Mouse (Mus musculus): ENCODE measurements around the gene Znhit1. TPM values are rescaled to one million over a fixed set of nuclear protein-coding genes. Genes with fewer than 3 reads are reported as not detected.

Znhit1 gene
- polyA plus RNA-seq, 1 experiment from 2014 or later, result 80.6 TPM

- ATAC-seq (ENCODE audit: low FRiP score, low TSS enrichment), result no peak
- 1% methylated on average over 27 of the region's 29 CpGs for WGBS
- H3K4me3 ChIP-seq (ENCODE audit: low read length), result no peak overlapping the region; the same call in 1 of the 2 replicates
- no peak overlapping the region for H3K9ac ChIP-seq (ENCODE audit: low read depth, low read length)
- H3K4me2 ChIP-seq (replicated peaks; ENCODE audit: low read depth, low read length), result peak overlapping the region; percentile 64
- peaks cover 71% of the 10 kb centered on the region for H3K27me3 ChIP-seq (ENCODE audit: control insufficient read depth, insufficient read depth, low read length)
- no peak overlapping the region for H3K27ac ChIP-seq (ENCODE audit: low read depth, low read length)
- H3K4me1 ChIP-seq (ENCODE audit: control insufficient read depth, insufficient read depth, low read length), result peaks cover 33% of the 10 kb centered on the region
- H3K36me3 ChIP-seq (ENCODE audit: control insufficient read depth, insufficient read depth, low read length), result no peaks in the 10 kb centered on the region
- no peaks in the 10 kb centered on the region for H3K9me3 ChIP-seq (ENCODE audit: control insufficient read depth, low read length)
These were observed 40.9 kb upstream of the Znhit1 start for GRCm38 (mm10) chr5:137028561-137029272.

- 22% methylated on average over 4 of the region's 4 CpGs for WGBS
- Histone ChIP-seq H3K4me3 (ENCODE audit: low read length) (no peak within 1 kb of the TSS), H3K4me2 (replicated peaks; ENCODE audit: low read depth, low read length) (peak within 1 kb of the TSS; percentile 12; the same call in 1 of the 2 replicates), H3K9me3 (ENCODE audit: control insufficient read depth, low read length) (no peaks in the 10 kb centered on the region), H3K27me3 (ENCODE audit: control insufficient read depth, insufficient read depth, low read length) (peaks cover 57% of the 10 kb centered on the region), H3K9ac (ENCODE audit: low read depth, low read length) (no peak within 1 kb of the TSS), H3K36me3 (ENCODE audit: control insufficient read depth, insufficient read depth, low read length) (no peaks in the 10 kb centered on the region), H3K27ac (ENCODE audit: low read depth, low read length) (no peak within 1 kb of the TSS), H3K4me1 (ENCODE audit: control insufficient read depth, insufficient read depth, low read length) (peaks cover 16% of the 10 kb centered on the region)
- no peak for ATAC-seq (ENCODE audit: low FRiP score, low TSS enrichment)
These were observed 38.3 kb upstream of the Znhit1 start, which contains the start of gene Vgf for GRCm38 (mm10) chr5:137026092-137026491. Vgf (plus strand) TSS chr5:137026392.

- Histone ChIP-seq H3K9ac (ENCODE audit: low read depth, low read length) (no peak overlapping the region), H3K27me3 (ENCODE audit: control insufficient read depth, insufficient read depth, low read length) (peaks cover 48% of the 10 kb centered on the region), H3K36me3 (ENCODE audit: control insufficient read depth, insufficient read depth, low read length) (no peaks in the 10 kb centered on the region), H3K4me3 (ENCODE audit: low read length) (no peak overlapping the region), H3K9me3 (ENCODE audit: control insufficient read depth, low read length) (no peaks in the 10 kb centered on the region), H3K4me2 (replicated peaks; ENCODE audit: low read depth, low read length) (peak overlapping the region; percentile 12; the same call in 1 of the 2 replicates), H3K27ac (ENCODE audit: low read depth, low read length) (no peak overlapping the region), H3K4me1 (ENCODE audit: control insufficient read depth, insufficient read depth, low read length) (peaks cover 16% of the 10 kb centered on the region)
- 1% methylated on average over 22 of the region's 23 CpGs for WGBS
- no peak for ATAC-seq (ENCODE audit: low FRiP score, low TSS enrichment)
These were observed 37.3 kb upstream of the Znhit1 start for GRCm38 (mm10) chr5:137025132-137025531.

- H3K4me3 ChIP-seq (ENCODE audit: low read length), result no peak overlapping the region
- WGBS, result 43% methylated on average over 3 of the region's 3 CpGs
- H3K27me3 ChIP-seq (ENCODE audit: control insufficient read depth, insufficient read depth, low read length), result peaks cover 42% of the 10 kb centered on the region
- no peak overlapping the region for H3K9ac ChIP-seq (ENCODE audit: low read depth, low read length)
- no peak overlapping the region for H3K27ac ChIP-seq (ENCODE audit: low read depth, low read length)
- H3K9me3 ChIP-seq (ENCODE audit: control insufficient read depth, low read length), result no peaks in the 10 kb centered on the region
- H3K4me1 ChIP-seq (ENCODE audit: control insufficient read depth, insufficient read depth, low read length), result peaks cover 9% of the 10 kb centered on the region
- H3K36me3 ChIP-seq (ENCODE audit: control insufficient read depth, insufficient read depth, low read length), result no peaks in the 10 kb centered on the region
- H3K4me2 ChIP-seq (replicated peaks; ENCODE audit: low read depth, low read length), result no peak overlapping the region
- no peak for ATAC-seq (ENCODE audit: low FRiP score, low TSS enrichment)
These were observed 36.5 kb upstream of the Znhit1 start for GRCm38 (mm10) chr5:137024318-137024717.

GRCm38 (mm10) chr5:137015913-137016312 is 28.1 kb upstream of the Znhit1 start:
- Histone ChIP-seq H3K9ac (ENCODE audit: low read depth, low read length) (no peak overlapping the region), H3K4me3 (ENCODE audit: low read length) (no peak overlapping the region), H3K4me2 (replicated peaks; ENCODE audit: low read depth, low read length) (no peak overlapping the region), H3K9me3 (ENCODE audit: control insufficient read depth, low read length) (0 out of 2 replicates have a peak, but pooled peaks cover 2% of the 10 kb centered on the region), H3K27ac (ENCODE audit: low read depth, low read length) (no peak overlapping the region), H3K36me3 (ENCODE audit: control insufficient read depth, insufficient read depth, low read length) (no peaks in the 10 kb centered on the region), H3K27me3 (ENCODE audit: control insufficient read depth, insufficient read depth, low read length) (no peaks in the 10 kb centered on the region), H3K4me1 (ENCODE audit: control insufficient read depth, insufficient read depth, low read length) (no peaks in the 10 kb centered on the region)
- WGBS, result 96% methylated on average over 3 of the region's 3 CpGs
- no peak for ATAC-seq (ENCODE audit: low FRiP score, low TSS enrichment)

- WGBS, result 72% methylated on average over 15 of the region's 15 CpGs
- H3K9me3 ChIP-seq (ENCODE audit: control insufficient read depth, low read length), result 0 out of 2 replicates have a peak, but pooled peaks cover 2% of the 10 kb centered on the region
- no peak for ATAC-seq (ENCODE audit: low FRiP score, low TSS enrichment)
- H3K9ac ChIP-seq (ENCODE audit: low read depth, low read length), result no peak overlapping the region
- H3K4me1 ChIP-seq (ENCODE audit: control insufficient read depth, insufficient read depth, low read length), result no peaks in the 10 kb centered on the region
- no peak overlapping the region for H3K4me3 ChIP-seq (ENCODE audit: low read length)
- no peaks in the 10 kb centered on the region for H3K27me3 ChIP-seq (ENCODE audit: control insufficient read depth, insufficient read depth, low read length)
- H3K36me3 ChIP-seq (ENCODE audit: control insufficient read depth, insufficient read depth, low read length), result no peaks in the 10 kb centered on the region
- no peak overlapping the region for H3K27ac ChIP-seq (ENCODE audit: low read depth, low read length)
- H3K4me2 ChIP-seq (replicated peaks; ENCODE audit: low read depth, low read length), result no peak overlapping the region
These were observed 24.7 kb upstream of the Znhit1 start for GRCm38 (mm10) chr5:137012401-137012950.

GRCm38 (mm10) chr5:137009988-137010387 is 22.2 kb upstream of the Znhit1 start:
- no peak overlapping the region for H3K9ac ChIP-seq (ENCODE audit: low read depth, low read length)
- no peak for ATAC-seq (ENCODE audit: low FRiP score, low TSS enrichment)

GRCm38 (mm10) chr5:137007276-137007675 is 19.5 kb upstream of the Znhit1 start:
- Histone ChIP-seq H3K4me3 (ENCODE audit: low read length) (no peak overlapping the region), H3K36me3 (ENCODE audit: control insufficient read depth, insufficient read depth, low read length) (no peaks in the 10 kb centered on the region), H3K4me2 (replicated peaks; ENCODE audit: low read depth, low read length) (no peak overlapping the region), H3K27ac (ENCODE audit: low read depth, low read length) (no peak overlapping the region), H3K27me3 (ENCODE audit: control insufficient read depth, insufficient read depth, low read length) (no peaks in the 10 kb centered on the region), H3K9ac (ENCODE audit: low read depth, low read length) (no peak overlapping the region), H3K4me1 (ENCODE audit: control insufficient read depth, insufficient read depth, low read length) (no peaks in the 10 kb centered on the region), H3K9me3 (ENCODE audit: control insufficient read depth, low read length) (no peaks in the 10 kb centered on the region)
- ATAC-seq (ENCODE audit: low FRiP score, low TSS enrichment), result no peak
- WGBS, result 55% methylated on average over 8 of the region's 8 CpGs

More at GRCm38 (mm10) chr5:137009988-137010387, 22.2 kb upstream of the Znhit1 start:
- no peaks in the 10 kb centered on the region for H3K4me1 ChIP-seq (ENCODE audit: control insufficient read depth, insufficient read depth, low read length)
- no peak overlapping the region for H3K4me2 ChIP-seq (replicated peaks; ENCODE audit: low read depth, low read length)
- WGBS, result 35% methylated on average over 3 of the region's 3 CpGs
- H3K9me3 ChIP-seq (ENCODE audit: control insufficient read depth, low read length), result no peaks in the 10 kb centered on the region
- no peak overlapping the region for H3K27ac ChIP-seq (ENCODE audit: low read depth, low read length)
- no peaks in the 10 kb centered on the region for H3K27me3 ChIP-seq (ENCODE audit: control insufficient read depth, insufficient read depth, low read length)
- no peaks in the 10 kb centered on the region for H3K36me3 ChIP-seq (ENCODE audit: control insufficient read depth, insufficient read depth, low read length)
- no peak overlapping the region for H3K4me3 ChIP-seq (ENCODE audit: low read length)

- H3K27me3 ChIP-seq (ENCODE audit: control insufficient read depth, insufficient read depth, low read length), result no peaks in the 10 kb centered on the region
- peaks cover 3% of the 10 kb centered on the region for H3K36me3 ChIP-seq (ENCODE audit: control insufficient read depth, insufficient read depth, low read length)
- WGBS, result 69% methylated on average over 2 of the region's 2 CpGs
- ATAC-seq (ENCODE audit: low FRiP score, low TSS enrichment), result no peak
- H3K9me3 ChIP-seq (ENCODE audit: control insufficient read depth, low read length), result no peaks in the 10 kb centered on the region
- H3K27ac ChIP-seq (ENCODE audit: low read depth, low read length), result no peak overlapping the region
- H3K4me1 ChIP-seq (ENCODE audit: control insufficient read depth, insufficient read depth, low read length), result no peaks in the 10 kb centered on the region
- H3K4me2 ChIP-seq (replicated peaks; ENCODE audit: low read depth, low read length), result no peak overlapping the region
- no peak overlapping the region for H3K4me3 ChIP-seq (ENCODE audit: low read length)
- no peak overlapping the region for H3K9ac ChIP-seq (ENCODE audit: low read depth, low read length)
These were observed 12.8 kb upstream of the Znhit1 start for GRCm38 (mm10) chr5:137000612-137001011.
